Mouse (Mus musculus) liver, embryonic 13.5 days (tissue): ENCODE data around the gene Marco. TPM values are rescaled to one million over a fixed set of nuclear protein-coding genes. Genes with fewer than 3 reads are reported as not detected.

Source experiments
- ATAC-seq: fragments of 200-750 bp; cut with Nextera tagmentation; 2 replicates; pipeline ENCODE4 v1.8.0; 2017; ENCODE audit warnings: low read depth, mild to moderate bottlenecking, moderate number of reproducible peaks, moderate library complexity
- DNase-seq: peaks from one replicate; pipeline ENCODE4 v3.0.0; 2022
- H3K27ac ChIP-seq: fragments of 300-500 bp; sonication (generic); 2 replicates; pipeline ENCODE4 v1.5.1; 2015; ENCODE audit warnings: moderate library complexity, mild to moderate bottlenecking, inconsistent platforms
- H3K27me3 ChIP-seq: fragments of 300-500 bp; sonication (generic); 2 replicates; pipeline ENCODE4 v1.6.1; 2015; ENCODE audit warnings: mild to moderate bottlenecking, inconsistent platforms
- H3K36me3 ChIP-seq: fragments of 300-500 bp; sonication (generic); 2 replicates; pipeline ENCODE4 v1.6.1; 2015; ENCODE audit warnings: mild to moderate bottlenecking, inconsistent platforms
- H3K4me1 ChIP-seq: fragments of 300-500 bp; sonication (generic); replicated peaks from 2 replicates; pipeline ENCODE4 v1.6.1; 2015; ENCODE audit warnings: inconsistent platforms
- H3K4me2 ChIP-seq: fragments of 300-500 bp; sonication (generic); 2 replicates; pipeline ENCODE4 v1.6.1; 2015; ENCODE audit warnings: inconsistent platforms, mild to moderate bottlenecking, moderate library complexity
- H3K4me3 ChIP-seq: fragments of 300-500 bp; sonication (generic); replicated peaks from 2 replicates; pipeline ENCODE4 v1.5.1; 2015; ENCODE audit warnings: mild to moderate bottlenecking, inconsistent platforms
- H3K9ac ChIP-seq: fragments of 300-500 bp; sonication (generic); 2 replicates; pipeline ENCODE4 v1.6.1; 2015; ENCODE audit warnings: mild to moderate bottlenecking, inconsistent platforms
- H3K9me3 ChIP-seq: fragments of 300-500 bp; sonication (generic); replicated peaks from 2 replicates; pipeline ENCODE4 v1.6.1; 2016; ENCODE audit warnings: inconsistent platforms
- WGBS: fragments of 180-500 bp; shearing (Covaris S2); methylation state at CpG from one replicate; pipeline ENCODE4 v1.1.7; 2015; ENCODE audit not compliant: insufficient replicate concordance; 5-methylcytosine and 5-hydroxymethylcytosine counted together
- polyA plus RNA-seq: library from polyadenylated mRNA; unstranded; fragments of >200 nt; fragmentation: Nextera tagmentation; extraction: Ambion mirVana; gene quantifications from 2 replicates; pipeline ENCODE4 v1.2.1, GENCODE M21; 2015

Gene Marco
- polyA plus RNA-seq, 1 experiment from 2014 or later = 24.2 TPM

DNA sequence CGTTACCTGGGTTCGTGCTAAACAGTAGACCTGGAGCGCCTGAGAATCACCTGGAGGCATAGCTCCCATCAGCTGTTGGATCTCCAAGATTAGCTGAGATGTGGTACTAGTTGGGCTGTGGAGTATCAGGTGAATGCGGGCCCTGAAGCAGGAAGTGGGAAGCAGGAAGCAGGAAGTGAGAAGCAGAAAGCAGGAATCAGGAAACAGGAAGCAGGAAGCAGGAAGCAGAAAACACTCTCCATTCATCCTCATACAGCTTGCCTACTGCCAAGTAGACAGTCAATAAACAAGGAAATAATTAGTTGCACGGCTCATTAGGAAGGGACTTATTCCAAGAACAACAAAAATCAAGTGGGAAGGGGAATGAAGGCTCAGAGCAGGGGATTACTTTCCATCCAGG is 69.2 kb downstream of the Marco start:
- Histone ChIP-seq H3K36me3 (no peaks in the 10 kb centered on the region), H3K27ac (no peak overlapping the region), H3K4me1 (no peaks in the 10 kb centered on the region), H3K4me3 (no peak overlapping the region), H3K9me3 (no peaks in the 10 kb centered on the region), H3K27me3 (no peaks in the 10 kb centered on the region), H3K4me2 (no peak overlapping the region), H3K9ac (no peak overlapping the region)
- DNase-seq (no peak), ATAC-seq (no peak)
- 62% methylated on average over 5 of the region's 5 CpGs for WGBS

DNA sequence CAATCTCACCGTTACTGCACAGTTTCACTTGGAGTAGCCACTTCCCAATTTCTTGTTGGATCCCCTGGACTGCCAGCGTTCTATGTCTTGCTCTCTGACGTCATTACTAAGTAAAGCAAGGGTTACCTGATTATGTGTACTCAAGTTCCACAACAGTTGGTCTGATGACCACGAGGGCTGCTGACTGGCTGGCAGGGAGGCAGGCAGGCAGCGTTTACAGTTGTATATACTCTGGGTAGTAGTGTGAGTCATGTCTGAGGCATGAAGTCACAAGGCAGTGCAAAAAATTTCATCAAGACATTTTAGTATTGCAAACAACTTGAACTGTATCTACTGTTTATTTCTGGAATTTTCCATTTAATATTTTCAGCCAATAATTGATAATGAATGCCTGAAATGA is 74.7 kb downstream of the Marco start:
- H3K9me3 ChIP-seq = no peaks in the 10 kb centered on the region
- WGBS = 56% methylated on average over 5 of the region's 5 CpGs
- ATAC-seq = no peak

GRCm38 (mm10) chr1:120425587-120425986 is 79.2 kb downstream of the Marco start:
- Histone ChIP-seq H3K4me2 (no peak overlapping the region), H3K4me1 (no peaks in the 10 kb centered on the region), H3K9ac (no peak overlapping the region), H3K4me3 (no peak overlapping the region), H3K27ac (no peak overlapping the region), H3K9me3 (no peaks in the 10 kb centered on the region), H3K27me3 (no peaks in the 10 kb centered on the region), H3K36me3 (no peaks in the 10 kb centered on the region)
- WGBS = 62% methylated on average over 8 of the region's 8 CpGs
- DNase-seq (no peak), ATAC-seq (no peak)

More for the DNA sequence above, 74.7 kb downstream of the Marco start:
- H3K4me1 ChIP-seq = no peaks in the 10 kb centered on the region
- no peak overlapping the region for H3K4me3 ChIP-seq
- no peak overlapping the region for H3K9ac ChIP-seq
- no peaks in the 10 kb centered on the region for H3K27me3 ChIP-seq
- no peak overlapping the region for H3K4me2 ChIP-seq
- no peak for DNase-seq
- no peaks in the 10 kb centered on the region for H3K36me3 ChIP-seq
- no peak overlapping the region for H3K27ac ChIP-seq

Other genes starting within 250 kb of the Marco start
- gene Steap3, start 232.3 kb downstream of the Marco start, polyA plus RNA-seq = 46.7 and 49.5 TPM in 2 replicates
- not detected in 2 replicates for gene C1ql2, start 164.4 kb downstream of the Marco start, polyA plus RNA-seq
- gene En1, start 97.4 kb upstream of the Marco start, polyA plus RNA-seq = not detected in 2 replicates